Mouse (Mus musculus): Measurements from ENCODE around the gene Gm3383. TPM values are rescaled to one million over a fixed set of nuclear protein-coding genes. Genes with fewer than 3 reads are reported as not detected.
"Not testable (repeated sequence)": the region's sequence is repeated elsewhere in the genome, so short reads cannot be mapped to it uniquely, and the experiment has no call there.

Gm3383 gene
- not detected in 3 replicates for total RNA-seq (2017)

DNA sequence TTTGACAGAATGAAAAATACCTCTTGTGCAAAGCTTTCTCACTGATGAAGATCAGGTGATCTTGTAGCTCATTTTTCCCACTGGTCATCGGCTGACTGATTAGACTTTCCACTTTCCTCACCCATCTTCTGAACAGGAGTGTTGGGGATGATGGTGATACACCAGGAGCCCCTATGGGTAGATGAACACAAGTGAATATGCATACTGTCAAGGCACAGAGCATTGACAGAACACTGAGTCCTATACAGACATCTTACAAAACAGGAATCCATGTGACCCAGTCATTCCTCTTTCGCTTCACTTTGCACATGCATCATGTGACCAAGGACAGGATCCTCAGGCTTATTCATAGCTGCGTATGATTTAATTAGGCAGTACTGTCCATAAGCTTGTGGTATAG lies at the start of gene Gm3383:
Gene Gm3383, minus strand, starts transcription at position 101 of the 400 bp plus-strand sequence.
- ATAC-seq (replicated peaks; ENCODE audit: insufficient number of reproducible peaks, low FRiP score, low TSS enrichment, poor library complexity, severe bottlenecking): not testable (repeated sequence)

GRCm38 (mm10) chr14:5855911-5856310 lies 48.1 kb upstream of the Gm3383 start:
- ATAC-seq (replicated peaks; ENCODE audit: insufficient number of reproducible peaks, low FRiP score, low TSS enrichment, poor library complexity, severe bottlenecking): not testable (repeated sequence)

DNA sequence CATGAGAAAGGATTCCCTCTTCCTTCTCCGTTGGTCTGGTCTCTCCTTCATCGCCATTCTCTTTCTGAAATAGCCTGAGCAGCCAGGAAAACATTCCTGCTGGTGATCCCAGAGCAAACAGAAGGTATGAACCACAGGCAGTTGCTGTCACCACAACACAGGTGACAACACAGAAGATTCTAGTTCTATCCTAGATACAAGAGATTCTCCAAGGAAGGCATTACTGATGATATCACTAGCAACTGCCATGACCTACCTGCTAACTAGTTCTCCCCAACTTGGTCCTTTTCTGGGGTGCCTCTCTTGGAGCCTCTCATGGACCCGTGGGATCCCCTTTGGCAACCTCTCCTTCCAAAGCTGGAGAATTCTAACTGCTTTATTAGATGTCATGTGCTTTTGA lies 22.4 kb upstream of the Gm3383 start, which contains the start of gene Gm3424:
Gene Gm3424, minus strand, starts transcription at position 101 of the 400 bp plus-strand sequence.
- ATAC-seq (replicated peaks; ENCODE audit: insufficient number of reproducible peaks, low FRiP score, low TSS enrichment, poor library complexity, severe bottlenecking): not testable (repeated sequence)

DNA sequence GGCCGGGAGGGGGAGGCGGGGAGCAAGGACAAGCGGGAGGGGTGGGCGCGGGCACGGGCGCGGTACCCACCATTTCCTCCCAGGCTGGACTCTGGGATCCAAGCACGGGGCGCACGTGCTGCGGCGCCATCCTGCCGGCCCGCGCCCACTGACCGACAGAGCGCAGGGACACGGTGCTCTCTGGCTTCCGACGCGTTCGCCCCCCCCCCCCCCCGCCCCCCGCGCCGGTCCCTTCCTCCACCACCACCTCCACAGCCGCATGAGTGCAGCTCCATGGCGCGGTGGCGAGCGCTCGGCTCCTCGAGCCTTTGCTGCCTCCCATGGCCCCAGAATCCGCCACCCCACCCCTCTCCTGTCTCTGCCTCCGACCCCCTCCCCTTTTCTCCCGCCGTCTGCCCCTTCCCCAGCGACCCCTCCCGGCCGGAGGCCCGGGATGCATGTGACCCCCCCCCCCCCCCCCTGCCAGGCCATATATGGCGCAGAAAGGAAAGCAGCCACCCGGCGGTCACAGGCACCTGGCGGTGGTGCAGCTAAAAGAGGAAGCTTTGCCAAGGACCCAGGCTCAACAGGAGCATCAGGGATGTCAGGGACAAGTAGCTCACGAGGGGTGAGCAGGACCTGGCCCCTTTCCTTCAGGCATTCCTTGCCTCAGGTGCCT lies 5.0 kb upstream of the Gm3383 start:
- ATAC-seq (replicated peaks; ENCODE audit: insufficient number of reproducible peaks, low FRiP score, low TSS enrichment, poor library complexity, severe bottlenecking): not testable (repeated sequence)

- ATAC-seq (replicated peaks; ENCODE audit: insufficient number of reproducible peaks, low FRiP score, low TSS enrichment, poor library complexity, severe bottlenecking): not testable (repeated sequence)
Observed at GRCm38 (mm10) chr14:5741477-5741876, 66.3 kb downstream of the Gm3383 start, which contains the start of gene Gm3373. TSS of gene Gm3373 (minus strand) at chr14:5741577.

- ATAC-seq (replicated peaks; ENCODE audit: insufficient number of reproducible peaks, low FRiP score, low TSS enrichment, poor library complexity, severe bottlenecking): not testable (repeated sequence)
Observed at GRCm38 (mm10) chr14:5687357-5687756, 120.4 kb downstream of the Gm3383 start, which contains the start of gene Gm9603. TSS of gene Gm9603 (minus strand) at chr14:5687457.

DNA sequence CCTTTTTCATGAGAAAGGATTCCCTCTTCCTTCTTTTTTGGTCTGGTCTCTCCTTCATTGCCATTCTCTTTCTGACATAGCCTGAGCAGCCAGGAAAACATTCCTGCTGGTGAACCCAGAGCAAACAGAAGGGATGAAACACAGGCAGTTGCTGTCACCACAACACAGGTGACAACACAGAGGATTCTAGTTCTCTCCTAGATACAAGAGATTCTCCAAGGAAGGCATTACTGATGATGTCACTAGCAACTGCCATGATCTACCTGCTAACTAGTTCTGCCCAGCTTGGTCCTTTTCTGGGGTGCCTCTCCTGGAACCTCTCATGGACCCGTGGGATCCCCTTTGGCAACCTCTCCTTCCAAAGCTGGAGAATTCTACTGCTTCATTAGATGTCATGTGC lies 174.9 kb downstream of the Gm3383 start, which contains the start of gene Gm8265:
Gene Gm8265, minus strand, starts transcription at position 101 of the 400 bp plus-strand sequence.
- ATAC-seq (replicated peaks; ENCODE audit: insufficient number of reproducible peaks, low FRiP score, low TSS enrichment, poor library complexity, severe bottlenecking): not testable (repeated sequence)

Other genes with a start within 250 kb of the Gm3383 start
- gene Gm8265, start 175.0 kb downstream of the Gm3383 start, total RNA-seq (2017): not detected in 3 replicates
- gene Gm9603, start 120.5 kb downstream of the Gm3383 start, total RNA-seq (2017): not detected in 3 replicates
- gene Gm3373, start 66.4 kb downstream of the Gm3383 start, total RNA-seq (2017): not detected in 3 replicates
- not detected in 3 replicates for gene Gm3424, start 22.3 kb upstream of the Gm3383 start, total RNA-seq (2017)
- gene Gm8237, start 72.4 kb upstream of the Gm3383 start, total RNA-seq (2017): not detected in 3 replicates
- not detected in 3 replicates for gene Gm3248, start 153.8 kb upstream of the Gm3383 start, total RNA-seq (2017)
- gene Gm3453, start 171.2 kb upstream of the Gm3383 start, total RNA-seq (2017): not detected in 3 replicates

All from monocyte, adult 5-6 weeks (primary cell).